Mouse (Mus musculus) heart, adult 2 months (tissue): ENCODE results near the gene Alg14. TPM values are rescaled to one million over a fixed set of nuclear protein-coding genes. Genes with fewer than 3 reads are reported as not detected.

Experiments
- DNase-seq, 2 experiments: peaks; one replicate each; pipeline ENCODE4 v3.0.0; 2021
- H3K27ac ChIP-seq: fragments of 200-600 bp; 2 replicates; pipeline ENCODE4 v1.8.1; 2022
- H3K27me3 ChIP-seq: fragments of 200-500 bp; 2 replicates; pipeline ENCODE4 v1.6.1; 2012; ENCODE audit warnings: mild to moderate bottlenecking, low read length, inconsistent platforms, mixed read lengths; ENCODE audit not compliant: control insufficient read depth, insufficient read depth
- H3K36me3 ChIP-seq: fragments of 200-500 bp; 2 replicates; pipeline ENCODE4 v1.6.1; 2012; ENCODE audit warnings: low read length, inconsistent platforms; ENCODE audit not compliant: control insufficient read depth, insufficient read depth
- H3K4me1 ChIP-seq: fragments of 200-500 bp; 2 replicates; pipeline ENCODE4 v1.6.1; 2011; ENCODE audit warnings: low read length; ENCODE audit not compliant: control insufficient read depth, insufficient read depth
- H3K4me3 ChIP-seq: fragments of 200-600 bp; 2 replicates; pipeline ENCODE4 v1.8.1; 2022
- H3K79me2 ChIP-seq: fragments of 200-500 bp; replicated peaks from 2 replicates; pipeline ENCODE4 v1.6.1; 2012; ENCODE audit warnings: mild to moderate bottlenecking, inconsistent platforms, low read length, moderate library complexity, mixed read lengths; ENCODE audit not compliant: control insufficient read depth, insufficient read depth
- H3K9ac ChIP-seq: fragments of 200-500 bp; 2 replicates; pipeline ENCODE4 v1.6.1; 2012; ENCODE audit warnings: low read depth, mild to moderate bottlenecking, control low read depth, inconsistent platforms, low read length, mixed read lengths
- CTCF ChIP-seq: fragments of 200-600 bp; IDR thresholded peaks from 2 replicates; pipeline ENCODE4 v1.8.1; 2022; ENCODE audit warnings: antibody characterized with exemption, mild to moderate bottlenecking, moderate library complexity
- EP300 ChIP-seq: fragments of 200-500 bp; IDR thresholded peaks from 2 replicates; pipeline ENCODE4 v1.6.1; 2011; ENCODE audit warnings: low read depth, low read length, control low read depth; ENCODE audit not compliant: insufficient read depth
- POLR2A ChIP-seq: fragments of 200-500 bp; IDR thresholded peaks from 2 replicates; pipeline ENCODE4 v1.6.1; 2011; ENCODE audit warnings: mild to moderate bottlenecking, low read depth, low read length, control low read depth; ENCODE audit not compliant: insufficient read depth
- WGBS: fragments of 180-500 bp; shearing (Covaris S2); methylation state at CpG from one replicate; pipeline ENCODE4 v1.1.7; 2018; 5-methylcytosine and 5-hydroxymethylcytosine counted together
- intact Hi-C: fragments of 180-260 bp; cut with DNase I; formaldehyde crosslinking; loops from one replicate; pipeline ENCODE4 v1.15.1; 2025
- polyA plus RNA-seq: library from polyadenylated mRNA; depleted of rRNA; stranded (reverse); fragments of >200 nt; gene quantifications from 2 replicates; pipeline ENCODE4 v1.2.3, GENCODE M21; 2012
- total RNA-seq, 2 experiments: library from RNA; stranded (reverse); gene quantifications; 2 replicates each; pipeline ENCODE4 v1.2.3; 2021

The Alg14 gene
- total and polyA plus RNA-seq, 3 experiments: 9.1 to 12.5 (median 10.4) TPM

- DNase-seq: peak in 1 of 2 experiments; percentile 39
- H3K27ac ChIP-seq: no peak overlapping the region
- no peak overlapping the region for H3K4me3 ChIP-seq
- H3K4me1 ChIP-seq: peaks cover 10% of the 10 kb centered on the region
- H3K9ac ChIP-seq: peak overlapping the region; percentile 17; the same call in 1 of the 2 replicates
- no peak for TF ChIP-seq POLR2A
- H3K79me2 ChIP-seq: no peaks in the 10 kb centered on the region
- 67% methylated on average over 33 of the region's 33 CpGs for WGBS
- H3K27me3 ChIP-seq: no peaks in the 10 kb centered on the region
- H3K36me3 ChIP-seq: no peaks in the 10 kb centered on the region
- intact Hi-C loops: no loop called here
Measured at GRCm38 (mm10) chr3:121349334-121350169, 58.0 kb downstream of the Alg14 start.

GRCm38 (mm10) chr3:121351257-121351656 is 59.7 kb downstream of the Alg14 start:
- 91% methylated on average over 6 of the region's 6 CpGs for WGBS

GRCm38 (mm10) chr3:121354281-121354680 is 62.7 kb downstream of the Alg14 start:
- no peak for DNase-seq
- Histone ChIP-seq H3K4me3 (no peak overlapping the region), H3K27me3 (no peaks in the 10 kb centered on the region), H3K79me2 (no peaks in the 10 kb centered on the region), H3K27ac (no peak overlapping the region), H3K36me3 (no peaks in the 10 kb centered on the region), H3K4me1 (peaks cover 2% of the 10 kb centered on the region; the same call in 1 of the 2 replicates), H3K9ac (no peak overlapping the region)
- intact Hi-C loops: no loop called here
- TF ChIP-seq EP300 (no peak), POLR2A (no peak), CTCF (no peak)
- 86% methylated on average over 9 of the region's 9 CpGs for WGBS

More at GRCm38 (mm10) chr3:121351257-121351656, 59.7 kb downstream of the Alg14 start:
- Histone ChIP-seq H3K79me2 (no peaks in the 10 kb centered on the region), H3K27ac (no peak overlapping the region), H3K36me3 (no peaks in the 10 kb centered on the region), H3K4me1 (peaks cover 4% of the 10 kb centered on the region; the same call in 1 of the 2 replicates), H3K27me3 (no peaks in the 10 kb centered on the region), H3K4me3 (no peak overlapping the region), H3K9ac (no peak overlapping the region)
- intact Hi-C loops: no loop called here
- no peak for TF ChIP-seq POLR2A
- TF ChIP-seq EP300: no peak
- no peak for TF ChIP-seq CTCF
- no peak for DNase-seq

GRCm38 (mm10) chr3:121354861-121355470 is 63.4 kb downstream of the Alg14 start:
- Histone ChIP-seq H3K4me1 (peaks cover under 1% of the 10 kb centered on the region; the same call in 1 of the 2 replicates), H3K4me3 (no peak overlapping the region), H3K9ac (no peak overlapping the region), H3K27me3 (no peaks in the 10 kb centered on the region), H3K36me3 (no peaks in the 10 kb centered on the region), H3K27ac (no peak overlapping the region), H3K79me2 (no peaks in the 10 kb centered on the region)
- DNase-seq: no peak
- intact Hi-C loops: no loop called here
- WGBS: 91% methylated on average over 18 of the region's 18 CpGs
- TF ChIP-seq POLR2A (no peak), EP300 (no peak), CTCF (no peak)

- TF ChIP-seq POLR2A: no peak
- no peak for TF ChIP-seq EP300
- no peak for TF ChIP-seq CTCF
- Histone ChIP-seq H3K4me1 (no peaks in the 10 kb centered on the region), H3K9ac (no peak overlapping the region), H3K27ac (no peak overlapping the region), H3K79me2 (no peaks in the 10 kb centered on the region), H3K36me3 (no peaks in the 10 kb centered on the region), H3K27me3 (no peaks in the 10 kb centered on the region), H3K4me3 (no peak overlapping the region)
- intact Hi-C loops: no loop called here
- DNase-seq: no peak
- WGBS: 81% methylated on average over 9 of the region's 9 CpGs
Measured at GRCm38 (mm10) chr3:121355569-121355968, 64.0 kb downstream of the Alg14 start.

- no peak for TF ChIP-seq CTCF
- TF ChIP-seq EP300: no peak
- Histone ChIP-seq H3K9ac (no peak overlapping the region), H3K4me3 (no peak overlapping the region), H3K4me1 (no peaks in the 10 kb centered on the region), H3K36me3 (no peaks in the 10 kb centered on the region), H3K27me3 (no peaks in the 10 kb centered on the region), H3K27ac (no peak overlapping the region), H3K79me2 (no peaks in the 10 kb centered on the region)
- intact Hi-C loops: no loop called here
- 91% methylated on average over 6 of the region's 6 CpGs for WGBS
- DNase-seq: no peak
Measured at GRCm38 (mm10) chr3:121356111-121356510, 64.5 kb downstream of the Alg14 start.
